Mouse (Mus musculus) liver (tissue): ENCODE measurements around the gene Nfam1.
A peak's percentile ranks its signal among the peaks of the same experiment; 100 is the strongest.

Experiments used
- DNase-seq: peaks from one replicate; pipeline ENCODE4 v3.0.0-alpha.2; 2020; ENCODE audit warnings: mixed read lengths

Nfam1 gene

DNA sequence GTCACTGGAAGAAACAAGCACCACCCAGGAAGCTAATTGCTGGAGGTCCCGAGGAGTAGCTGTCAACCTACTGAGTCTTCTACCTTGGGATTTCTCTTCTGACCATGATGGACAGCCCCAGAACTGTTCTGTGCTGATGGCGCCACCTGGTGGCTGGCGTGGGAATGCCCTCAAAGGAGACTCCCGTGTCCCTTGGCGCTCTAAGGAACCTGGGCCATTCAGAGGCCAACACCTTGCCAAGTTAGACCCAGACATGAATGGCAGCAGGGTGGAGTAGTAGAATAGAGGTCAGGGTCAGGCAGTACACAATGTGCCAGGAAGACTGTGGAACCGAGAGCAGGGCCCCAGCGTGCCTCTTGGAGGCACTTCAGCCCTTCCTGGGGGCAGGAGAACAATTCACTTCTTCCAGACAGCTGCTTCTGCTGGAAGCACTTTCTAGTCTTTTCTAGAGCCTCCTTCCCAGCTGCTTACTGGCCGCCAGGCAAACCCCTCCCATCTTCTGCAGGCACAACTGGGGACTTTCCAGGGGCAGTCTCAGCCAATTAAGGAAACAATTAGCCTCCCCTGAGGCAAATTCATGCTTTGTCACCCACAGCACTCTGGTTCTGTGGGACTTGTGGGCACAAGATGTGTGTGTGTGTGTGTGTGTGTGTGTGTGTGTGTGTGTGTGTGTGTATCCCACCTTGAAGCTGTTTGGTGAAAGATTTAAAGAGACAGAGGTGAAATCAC, 4.8 kb upstream of the Nfam1 start:
- DNase-seq: peak; percentile 85

DNA sequence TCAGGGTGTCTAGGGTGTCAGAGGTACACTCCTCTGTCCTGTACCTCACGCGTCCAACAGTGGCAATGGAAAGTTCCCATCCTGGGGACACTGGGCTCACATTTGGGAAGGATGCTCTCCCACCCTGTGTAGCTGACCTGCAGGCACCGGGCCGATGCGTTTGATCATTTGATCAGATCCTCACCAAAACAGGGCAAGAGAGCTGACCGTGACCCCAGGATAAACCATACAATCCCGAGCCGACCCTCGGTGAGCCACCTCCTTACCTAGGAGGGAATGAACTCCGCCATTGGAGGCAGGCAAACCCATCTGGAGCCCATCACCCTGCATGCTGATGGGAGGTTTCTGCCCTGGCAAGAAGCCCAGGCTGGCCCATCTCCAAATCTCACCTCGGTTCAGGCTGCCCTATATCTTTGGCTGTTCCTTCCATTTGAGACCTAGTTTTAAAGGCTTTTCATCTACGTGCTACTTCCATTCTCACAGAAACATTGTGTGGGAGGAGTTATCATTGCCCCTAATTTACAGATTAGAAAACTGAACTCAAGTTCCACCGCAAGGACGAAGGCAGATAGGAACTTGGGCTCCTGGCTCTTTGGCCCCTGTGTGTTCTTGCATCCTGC, 3.9 kb upstream of the Nfam1 start:
- peak; percentile 49 for DNase-seq

GRCm38 (mm10) chr15:83036089-83036488, 3.0 kb upstream of the Nfam1 start:
- DNase-seq: peak; percentile 48

GRCm38 (mm10) chr15:83034275-83034977, 1.3 kb upstream of the Nfam1 start:
- no peak for DNase-seq

- no peak for DNase-seq
Measured at GRCm38 (mm10) chr15:83030884-83031283, 2.2 kb downstream of the Nfam1 start.

DNA sequence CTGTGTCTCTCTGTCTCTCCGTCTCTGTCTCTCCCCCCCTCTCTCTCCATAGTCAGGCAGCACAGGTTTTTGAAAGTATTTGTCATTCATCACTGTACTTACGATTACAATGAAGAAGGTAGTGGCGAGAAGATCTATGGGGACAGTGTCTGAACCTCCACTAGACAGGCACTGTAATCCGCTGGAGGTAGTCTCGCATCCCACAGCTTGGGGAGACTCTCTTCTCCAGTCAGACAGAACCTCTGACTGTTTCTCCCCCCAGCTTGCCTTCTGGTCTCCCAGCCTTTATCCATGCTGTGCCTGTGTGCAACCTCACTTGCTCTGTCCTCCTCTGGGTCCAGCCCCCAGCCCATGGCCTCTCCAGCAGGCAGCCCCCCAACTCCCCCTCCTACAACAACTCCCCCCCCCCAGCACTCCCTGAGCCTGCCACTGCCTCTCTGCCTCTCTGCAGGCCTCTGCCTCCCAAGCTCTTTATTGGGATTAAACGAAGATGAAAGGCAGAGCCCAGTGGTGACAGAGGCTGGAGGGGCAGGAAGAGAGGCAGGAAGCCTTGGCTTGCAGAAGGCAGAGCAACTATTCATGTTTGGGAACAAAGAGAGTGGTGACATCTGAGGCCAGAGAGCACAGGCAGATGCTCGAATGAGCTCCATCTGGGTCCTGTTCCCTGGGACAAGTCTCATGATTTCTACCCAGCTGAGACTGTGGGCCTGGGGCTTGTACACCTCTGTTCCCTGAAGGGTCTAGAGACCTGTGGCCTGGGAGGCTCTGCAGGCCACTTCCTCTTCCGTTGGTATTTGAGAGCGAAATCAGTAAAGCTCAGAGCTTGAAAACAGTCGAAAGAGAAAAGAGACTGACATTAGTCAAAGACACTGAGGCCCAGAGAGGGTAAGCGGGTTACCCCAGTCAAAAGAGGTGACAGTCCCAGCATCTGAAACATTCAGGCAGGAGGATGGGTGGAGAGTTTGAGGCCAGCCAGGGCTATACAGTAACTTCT, 3.1 kb downstream of the Nfam1 start:
- no peak for DNase-seq

DNA sequence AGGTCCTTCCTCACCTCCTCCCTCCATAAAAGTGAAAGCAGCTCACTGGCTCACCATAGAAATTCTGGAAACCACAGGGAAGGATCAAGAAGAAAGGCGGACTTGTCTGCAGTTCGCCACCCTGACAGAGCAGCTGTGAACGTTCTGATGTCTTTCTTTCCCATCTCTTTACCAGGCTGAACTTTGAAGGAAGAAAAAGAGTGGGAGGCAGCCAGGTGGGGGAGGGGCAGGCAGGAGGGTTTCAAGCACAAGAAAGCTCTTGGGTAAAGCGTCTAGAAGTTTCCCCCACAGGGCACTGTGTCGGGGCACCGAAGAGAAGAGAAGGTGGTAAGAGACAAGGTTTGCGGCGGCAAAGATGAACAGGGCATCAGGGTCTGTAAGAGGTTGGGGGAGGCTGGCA, 7.0 kb downstream of the Nfam1 start:
- no peak for DNase-seq

DNA sequence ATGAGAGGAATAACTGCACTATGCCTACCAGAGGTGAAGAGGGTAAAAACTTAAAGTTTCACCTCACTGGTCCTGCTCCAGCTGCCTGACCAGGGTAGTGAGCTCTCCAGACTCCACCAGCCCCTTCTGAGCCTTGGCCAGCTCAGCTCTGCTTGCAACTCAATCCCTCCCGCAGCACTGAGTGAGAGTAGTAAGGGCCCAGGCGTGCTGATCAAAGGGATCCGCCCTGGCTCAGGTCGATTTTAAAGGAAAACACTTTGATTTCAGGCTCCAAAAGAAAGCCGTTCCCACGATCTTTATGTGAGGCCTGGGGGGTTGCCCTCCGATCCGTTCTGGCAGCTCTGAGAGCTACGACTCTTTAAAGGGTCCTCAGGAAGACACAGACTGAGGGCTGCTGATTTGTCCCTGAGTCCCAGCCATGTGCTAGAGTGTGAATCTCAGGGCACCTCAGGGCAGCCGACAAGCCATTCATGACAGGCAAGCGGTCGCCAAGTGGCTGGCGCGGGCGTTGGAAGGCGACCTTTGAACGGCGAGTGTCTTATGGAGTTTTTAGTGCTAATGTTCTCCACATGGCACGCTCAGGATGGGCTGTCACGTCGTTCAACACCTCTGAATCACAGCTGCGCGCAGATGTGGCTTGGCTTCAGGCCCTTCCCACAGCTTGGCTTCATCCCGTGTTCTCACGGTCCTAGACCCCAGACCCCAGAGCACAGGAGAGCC, 7.9 kb downstream of the Nfam1 start:
- DNase-seq: no peak

GRCm38 (mm10) chr15:83022947-83023346, 10.2 kb downstream of the Nfam1 start:
- no peak for DNase-seq

DNA sequence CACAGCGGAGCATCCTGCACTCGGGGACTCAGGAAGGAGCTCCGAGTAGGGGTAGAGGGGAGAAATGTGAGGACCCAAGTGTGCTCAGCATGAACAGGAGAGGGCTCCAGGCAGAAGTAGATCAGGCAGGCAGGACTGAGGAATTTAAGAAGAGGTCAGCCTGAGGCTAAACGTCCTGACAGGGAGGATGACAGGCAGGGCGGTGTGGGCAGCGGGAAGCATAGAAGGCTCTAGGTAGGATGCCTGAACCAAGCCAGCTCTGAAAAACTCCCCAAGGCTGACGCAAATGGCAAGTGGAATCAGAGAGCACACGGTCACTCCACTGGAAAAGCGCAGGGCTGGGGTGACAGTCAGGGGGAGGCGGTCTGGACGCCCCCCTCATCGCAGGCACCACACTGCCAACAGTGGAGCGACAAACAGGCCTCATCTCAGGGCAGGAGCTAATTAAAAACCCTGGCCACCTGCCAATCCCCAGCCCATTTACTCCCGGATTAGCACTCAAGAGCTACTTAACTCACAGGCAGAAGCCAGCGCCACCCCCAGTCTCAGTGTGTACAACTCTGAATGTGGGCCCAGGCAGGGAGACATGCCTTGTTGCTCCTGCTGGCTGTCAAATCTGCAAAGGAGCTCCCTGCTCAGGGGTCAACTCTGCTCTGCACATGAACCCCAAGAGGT, 22.0 kb downstream of the Nfam1 start:
- DNase-seq: peak; percentile 20

GRCm38 (mm10) chr15:83010423-83010822, 22.7 kb downstream of the Nfam1 start:
- no peak for DNase-seq

DNA sequence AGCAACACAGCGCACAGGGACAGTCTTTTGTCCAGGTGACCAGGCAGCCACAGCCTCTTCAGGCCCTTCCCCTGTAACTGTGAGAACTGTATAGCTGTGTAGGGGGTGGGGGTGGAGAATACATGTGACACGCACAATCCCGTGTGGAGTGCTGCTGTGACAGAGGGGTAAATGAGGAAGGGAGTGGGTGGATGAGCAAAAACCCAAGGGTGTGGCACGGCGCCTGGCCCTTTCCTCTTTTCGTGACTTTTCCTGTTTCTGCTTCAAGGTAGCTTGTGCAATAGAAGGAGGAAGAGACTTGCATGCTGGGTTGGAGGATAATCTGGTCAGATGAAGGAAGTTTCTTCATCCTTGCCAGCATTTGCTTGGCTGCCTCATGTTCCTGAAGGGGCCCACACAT, 23.6 kb downstream of the Nfam1 start:
- no peak for DNase-seq

GRCm38 (mm10) chr15:83008761-83009423, 24.2 kb downstream of the Nfam1 start:
- DNase-seq: no peak

GRCm38 (mm10) chr15:83007346-83007920, 25.7 kb downstream of the Nfam1 start:
- no peak for DNase-seq

DNA sequence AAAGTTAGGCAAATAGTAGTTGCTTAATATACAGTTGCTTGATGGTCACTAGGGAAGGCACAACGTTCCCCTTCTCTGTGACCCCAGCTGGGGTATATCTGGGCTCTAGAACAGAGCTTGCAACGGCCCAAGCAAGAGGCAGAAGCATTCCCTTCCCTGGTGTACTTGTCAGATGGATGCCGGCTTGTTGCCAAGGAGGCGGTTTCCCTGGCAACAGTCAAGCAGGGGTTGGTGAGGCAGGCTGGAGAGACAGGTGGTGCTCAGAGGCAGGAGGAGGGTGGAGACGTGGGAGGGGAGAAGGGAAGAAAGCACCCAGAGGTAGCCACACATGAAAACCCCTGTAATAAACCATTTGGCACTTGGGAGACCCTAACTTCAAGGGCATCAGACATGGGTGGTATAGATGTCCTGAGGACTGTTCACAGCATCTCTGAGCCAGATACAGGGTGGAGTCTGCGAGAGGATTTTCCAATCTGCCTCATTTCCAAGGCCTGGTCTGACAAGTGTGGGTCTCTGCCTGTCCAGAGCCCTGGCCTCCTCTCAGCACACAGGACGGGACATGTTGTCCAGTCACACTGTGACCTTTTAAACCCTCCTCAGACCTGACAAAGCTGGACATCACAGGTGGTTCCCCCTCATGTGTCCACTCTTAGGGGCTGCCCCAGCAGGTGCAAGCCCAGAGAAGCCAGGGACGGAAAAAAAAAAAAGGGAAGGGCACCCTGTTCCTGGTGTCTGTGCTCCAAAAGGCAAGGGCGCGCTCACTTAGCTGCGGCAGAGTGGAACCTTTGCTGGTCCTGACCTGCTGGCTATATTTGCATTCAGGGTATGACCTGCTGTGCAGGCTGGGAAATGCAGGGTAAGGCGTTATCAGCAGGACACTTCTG, 30.2 kb downstream of the Nfam1 start:
- no peak for DNase-seq

GRCm38 (mm10) chr15:82998811-82999221, 34.3 kb downstream of the Nfam1 start:
- DNase-seq: no peak

DNA sequence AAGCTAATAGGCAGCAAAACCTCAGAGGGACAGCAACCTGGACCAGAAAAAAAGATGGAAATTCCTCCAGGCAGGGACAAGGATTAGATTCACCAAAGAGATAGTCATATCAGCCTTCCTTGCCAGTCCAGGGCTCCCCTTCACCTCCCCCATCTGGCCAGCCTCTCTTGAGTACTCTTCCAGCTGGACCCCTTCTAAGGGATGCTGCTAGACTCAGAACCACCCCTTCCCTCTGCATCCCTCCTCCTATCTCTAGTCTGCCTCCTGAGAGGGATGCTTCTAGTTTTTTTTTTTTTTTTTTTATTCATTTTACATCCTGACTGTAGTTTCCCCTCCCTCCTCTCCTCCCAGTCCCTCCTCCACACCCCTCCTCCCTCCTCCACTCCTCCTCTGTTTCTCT, 36.7 kb downstream of the Nfam1 start:
- no peak for DNase-seq

DNA sequence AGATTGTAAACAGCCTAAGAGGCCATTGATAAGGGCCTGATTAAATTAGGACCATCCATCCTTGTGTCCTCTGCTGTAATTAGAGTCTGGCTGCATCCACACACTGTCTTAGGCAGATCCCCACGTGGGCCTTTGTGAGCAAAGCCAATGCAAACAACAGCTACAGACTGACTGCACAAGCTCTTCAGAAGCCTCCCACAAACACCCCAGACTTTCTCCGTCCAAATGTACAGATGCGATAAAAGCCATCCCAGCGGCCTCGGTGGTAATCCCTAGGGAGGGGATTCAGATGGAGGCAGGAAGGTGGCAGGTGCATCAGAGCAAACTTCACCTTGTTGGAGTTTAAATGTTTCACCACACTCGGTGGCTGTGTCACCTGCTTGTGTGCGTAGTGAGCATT, 37.9 kb downstream of the Nfam1 start:
- DNase-seq: no peak

DNA sequence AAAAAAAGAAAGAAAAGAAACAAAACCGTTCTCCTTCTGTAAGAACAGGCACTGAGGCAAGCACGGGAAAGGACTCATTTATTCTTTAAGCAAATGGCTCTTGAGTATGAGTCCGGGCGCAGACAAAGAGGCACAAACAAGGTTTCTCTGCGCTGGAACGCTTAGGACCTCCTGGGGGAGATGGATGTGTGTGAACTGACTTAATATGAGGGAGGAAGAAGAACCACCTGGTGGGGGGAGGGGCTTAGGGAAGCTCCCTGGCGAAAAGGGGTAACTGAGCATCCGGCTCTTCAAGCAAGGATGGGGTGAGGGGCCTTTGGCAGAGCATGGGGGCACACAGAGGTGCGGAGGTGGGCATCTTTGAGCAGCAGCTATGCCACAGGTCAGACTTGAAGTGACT, 40.2 kb downstream of the Nfam1 start:
- DNase-seq: no peak
